Mouse (Mus musculus): ENCODE measurements around the gene Kcnh7.

DNA sequence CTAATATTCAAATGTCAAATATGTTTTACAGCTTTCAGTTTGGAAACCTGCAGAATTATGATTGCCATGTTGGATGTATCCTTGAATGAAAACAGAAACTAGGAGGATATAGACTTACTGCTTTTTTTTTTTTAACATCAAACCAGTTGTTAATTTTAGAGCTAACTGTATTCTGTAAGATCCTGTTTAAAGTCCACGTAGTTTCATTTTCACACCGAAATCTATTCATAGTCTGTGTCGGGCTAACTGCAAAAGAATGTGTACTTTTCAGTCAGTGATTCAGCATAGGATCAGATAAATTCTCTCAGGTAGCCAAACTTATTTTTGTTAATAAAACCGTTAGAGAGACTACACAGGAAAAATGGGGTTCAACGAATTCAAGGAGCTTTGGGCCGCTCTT lies 498.2 kb downstream of the Kcnh7 start:
- TF ChIP-seq USF1 (IDR thresholded peaks at IDR 0.05; ENCODE audit: low read depth) (no peak), CTCF (IDR thresholded peaks at IDR 0.05; ENCODE audit: control insufficient read depth, insufficient read depth, insufficient read length) (no peak)

Measured in C2C12 (cell line).